Mouse (Mus musculus): ENCODE results near the gene Ptbp2.

The Ptbp2 gene

DNA sequence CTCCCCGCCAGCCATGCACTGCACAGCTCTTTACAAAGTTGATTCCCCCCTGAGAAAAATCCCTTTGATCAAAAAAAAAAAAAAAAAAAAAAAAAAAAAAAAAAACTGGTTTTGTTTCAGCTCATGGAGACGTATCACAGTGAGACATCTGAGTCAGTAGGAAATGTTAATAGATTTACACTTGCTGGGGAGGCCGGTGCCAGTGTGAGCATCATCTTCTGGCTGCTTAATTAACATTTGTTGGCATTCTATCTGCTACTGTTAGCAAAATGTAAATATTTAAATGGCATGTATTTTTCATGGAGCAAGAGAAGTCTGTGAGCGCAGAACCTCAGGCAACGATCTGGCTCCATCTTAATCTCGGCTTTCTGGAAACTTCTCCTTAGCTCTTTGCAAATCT, 99.5 kb downstream of the Ptbp2 start:
- no peak for DNase-seq
